Mouse (Mus musculus): ENCODE data around the gene Ropn1l. TPM values are rescaled to one million over a fixed set of nuclear protein-coding genes. Genes with fewer than 3 reads are reported as not detected.
A peak's percentile ranks its signal among the peaks of the same experiment; 100 is the strongest.

The Ropn1l gene
- total and polyA plus RNA-seq, 2 experiments = 8.0 to 12.1 TPM

DNA sequence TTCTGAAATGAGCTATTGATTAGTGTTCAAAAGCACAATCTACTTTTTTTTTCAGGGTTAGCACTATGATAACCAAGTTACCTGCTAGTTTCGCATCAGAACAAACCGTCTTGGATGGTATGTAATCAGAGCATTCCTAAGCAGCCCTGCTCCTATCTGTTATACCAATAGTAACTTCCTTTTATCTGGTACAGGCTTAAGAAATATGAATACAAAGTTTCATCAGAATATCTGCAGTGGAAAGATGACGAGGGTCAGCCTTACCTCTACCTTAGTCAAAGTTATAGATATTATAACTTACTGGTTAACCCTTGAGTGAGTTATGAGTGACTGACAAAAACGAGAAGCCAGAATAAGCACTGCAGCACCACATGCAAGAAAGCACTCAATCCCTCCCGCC, 12.8 kb upstream of the Ropn1l start:
- peaks cover 74% of the 10 kb centered on the region for H3K36me3 ChIP-seq (ENCODE audit: control insufficient read depth, insufficient read depth, low read length)
- TF ChIP-seq POLR2A (IDR thresholded peaks at IDR 0.05; ENCODE audit: extremely low read depth, insufficient read depth, low read length) = no peak
- TF ChIP-seq CTCF (IDR thresholded peaks at IDR 0.05; ENCODE audit: low read depth, low read length) = no peak

DNA sequence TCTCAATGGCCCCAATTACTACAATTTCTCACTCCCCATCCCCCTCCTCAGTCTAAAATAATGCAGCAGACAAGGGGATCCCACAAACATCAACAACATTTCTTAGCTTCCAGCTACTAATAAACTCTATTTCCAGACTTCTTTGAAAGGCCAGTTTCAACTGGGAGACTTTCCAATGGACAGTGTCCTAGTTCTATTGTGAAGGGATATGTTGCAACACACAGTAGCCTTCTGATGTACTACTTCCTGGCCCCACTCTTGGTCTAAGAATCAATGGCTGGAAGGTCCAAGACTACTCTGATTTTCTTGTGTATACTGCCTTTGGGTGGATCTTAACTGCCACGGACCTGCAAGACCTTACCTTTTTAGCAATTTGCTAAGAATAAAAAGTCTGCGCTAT, 12.3 kb upstream of the Ropn1l start:
- no peaks in the 10 kb centered on the region; the same call in 1 of the 2 replicates for H3K4me1 ChIP-seq (ENCODE audit: control insufficient read depth, insufficient read depth, low read length)
- H3K36me3 ChIP-seq (ENCODE audit: control insufficient read depth, insufficient read depth, low read length) = peaks cover 76% of the 10 kb centered on the region
- no peak overlapping the region for H3K9ac ChIP-seq (ENCODE audit: low read depth, low read length)
- H3K27ac ChIP-seq (replicated peaks; ENCODE audit: insufficient read depth, low read depth, low read length) = no peak overlapping the region
- 82% methylated on average over 2 of the region's 2 CpGs for WGBS
- no peaks in the 10 kb centered on the region for H3K27me3 ChIP-seq (ENCODE audit: control insufficient read depth, insufficient read depth, low read length)
- TF ChIP-seq CTCF (IDR thresholded peaks at IDR 0.05; ENCODE audit: low read depth, low read length) = no peak
- TF ChIP-seq POLR2A (IDR thresholded peaks at IDR 0.05; ENCODE audit: extremely low read depth, insufficient read depth, low read length) = no peak
- H3K4me3 ChIP-seq (ENCODE audit: insufficient read depth, low read depth, low read length) = no peak overlapping the region
- H3K79me2 ChIP-seq (ENCODE audit: control insufficient read depth, insufficient read depth, low read length) = no peaks in the 10 kb centered on the region; the same call in 1 of the 2 replicates
- peak; percentile 61 for DNase-seq (ENCODE audit: extremely low read depth, low read depth, low spot score)

More for the DNA sequence above, 12.8 kb upstream of the Ropn1l start:
- 88% methylated on average over 5 of the region's 5 CpGs for WGBS
- no peak for DNase-seq (ENCODE audit: extremely low read depth, low read depth, low spot score)
- H3K79me2 ChIP-seq (ENCODE audit: control insufficient read depth, insufficient read depth, low read length) = no peaks in the 10 kb centered on the region; the same call in 1 of the 2 replicates
- no peak overlapping the region; the same call in 1 of the 2 replicates for H3K27ac ChIP-seq (replicated peaks; ENCODE audit: insufficient read depth, low read depth, low read length)
- H3K27me3 ChIP-seq (ENCODE audit: control insufficient read depth, insufficient read depth, low read length) = no peaks in the 10 kb centered on the region
- H3K4me3 ChIP-seq (ENCODE audit: insufficient read depth, low read depth, low read length) = no peak overlapping the region
- H3K4me1 ChIP-seq (ENCODE audit: control insufficient read depth, insufficient read depth, low read length) = no peaks in the 10 kb centered on the region; the same call in 1 of the 2 replicates
- no peak overlapping the region for H3K9ac ChIP-seq (ENCODE audit: low read depth, low read length)

DNA sequence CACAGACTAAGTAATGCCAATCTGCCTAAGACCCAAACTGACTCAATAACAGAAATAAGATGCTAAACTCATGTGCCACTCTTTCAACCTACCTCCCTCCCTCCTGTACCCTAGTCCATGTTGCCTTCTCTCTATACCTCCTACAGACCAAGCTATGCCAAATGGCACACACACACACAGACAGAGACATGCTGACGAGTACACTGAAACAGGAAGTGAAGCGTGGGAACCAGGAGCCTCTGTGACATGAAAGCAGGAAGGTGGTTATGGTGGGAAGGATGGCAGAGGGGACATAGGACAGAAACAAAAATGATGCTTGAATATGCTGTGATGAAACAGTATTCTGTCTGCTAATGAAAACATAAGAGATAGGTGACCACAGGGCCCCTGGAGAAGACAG, 7.0 kb upstream of the Ropn1l start:
- Histone ChIP-seq H3K36me3 (ENCODE audit: control insufficient read depth, insufficient read depth, low read length) (peaks cover 70% of the 10 kb centered on the region), H3K4me1 (ENCODE audit: control insufficient read depth, insufficient read depth, low read length) (peaks cover 5% of the 10 kb centered on the region; the same call in 1 of the 2 replicates), H3K4me3 (ENCODE audit: insufficient read depth, low read depth, low read length) (no peak overlapping the region), H3K27me3 (ENCODE audit: control insufficient read depth, insufficient read depth, low read length) (no peaks in the 10 kb centered on the region), H3K9ac (ENCODE audit: low read depth, low read length) (no peak overlapping the region), H3K79me2 (ENCODE audit: control insufficient read depth, insufficient read depth, low read length) (no peaks in the 10 kb centered on the region; the same call in 1 of the 2 replicates), H3K27ac (replicated peaks; ENCODE audit: insufficient read depth, low read depth, low read length) (no peak overlapping the region)
- TF ChIP-seq CTCF (IDR thresholded peaks at IDR 0.05; ENCODE audit: low read depth, low read length) = no peak
- no peak for TF ChIP-seq POLR2A (IDR thresholded peaks at IDR 0.05; ENCODE audit: extremely low read depth, insufficient read depth, low read length)
- 70% methylated on average over 2 of the region's 2 CpGs for WGBS
- no peak for DNase-seq (ENCODE audit: extremely low read depth, low read depth, low spot score)

DNA sequence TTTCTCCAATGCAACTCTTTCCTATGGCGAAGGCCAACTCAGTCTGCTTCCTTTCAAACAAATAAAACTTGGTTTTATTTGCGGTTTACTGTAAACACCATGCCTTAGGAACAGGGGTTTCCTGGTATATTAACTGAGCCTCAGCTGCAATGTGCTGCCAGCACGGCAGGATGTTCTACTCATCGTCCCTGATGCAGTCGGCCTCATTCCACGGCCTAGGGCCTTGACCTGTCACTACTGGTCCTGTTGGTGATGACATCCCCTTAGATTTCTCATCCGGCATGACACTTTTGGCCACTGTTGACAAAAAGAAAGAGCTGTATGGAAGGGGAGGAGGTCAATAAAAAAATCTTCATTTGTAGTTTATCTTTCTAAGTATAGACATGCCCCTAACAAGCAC, 4.5 kb upstream of the Ropn1l start:
- TF ChIP-seq POLR2A (IDR thresholded peaks at IDR 0.05; ENCODE audit: extremely low read depth, insufficient read depth, low read length) (no peak), CTCF (IDR thresholded peaks at IDR 0.05; ENCODE audit: low read depth, low read length) (no peak)
- H3K27me3 ChIP-seq (ENCODE audit: control insufficient read depth, insufficient read depth, low read length) = no peaks in the 10 kb centered on the region
- H3K36me3 ChIP-seq (ENCODE audit: control insufficient read depth, insufficient read depth, low read length) = peaks cover 48% of the 10 kb centered on the region
- DNase-seq (ENCODE audit: extremely low read depth, low read depth, low spot score) = peak; percentile 37
- H3K27ac ChIP-seq (replicated peaks; ENCODE audit: insufficient read depth, low read depth, low read length) = no peak overlapping the region
- no peak overlapping the region for H3K4me3 ChIP-seq (ENCODE audit: insufficient read depth, low read depth, low read length)
- H3K79me2 ChIP-seq (ENCODE audit: control insufficient read depth, insufficient read depth, low read length) = no peaks in the 10 kb centered on the region; the same call in 1 of the 2 replicates
- no peak overlapping the region for H3K9ac ChIP-seq (ENCODE audit: low read depth, low read length)
- peaks cover 8% of the 10 kb centered on the region for H3K4me1 ChIP-seq (ENCODE audit: control insufficient read depth, insufficient read depth, low read length)
- WGBS = 35% methylated on average over 7 of the region's 7 CpGs

DNA sequence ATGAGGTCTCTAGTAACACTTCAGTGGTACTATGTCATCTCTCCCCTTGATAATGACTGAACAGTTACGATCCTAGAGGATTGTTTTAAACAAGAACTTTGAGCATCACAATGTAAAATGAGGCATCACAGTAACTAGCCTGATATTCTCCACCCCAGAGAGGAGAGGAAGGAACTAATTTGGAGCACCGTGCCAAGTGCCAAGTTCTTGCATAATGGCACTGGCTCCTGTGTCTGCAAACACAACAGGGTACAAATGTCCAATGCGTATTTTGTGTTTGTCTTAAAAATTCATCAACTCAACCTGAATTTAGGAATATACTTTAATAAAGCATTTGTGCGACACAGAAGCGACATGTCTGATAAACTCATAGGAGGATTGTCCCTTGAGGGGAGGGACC, 2.8 kb upstream of the Ropn1l start:
- H3K4me1 ChIP-seq (ENCODE audit: control insufficient read depth, insufficient read depth, low read length) = peaks cover 14% of the 10 kb centered on the region
- DNase-seq (ENCODE audit: extremely low read depth, low read depth, low spot score) = peak; percentile 89
- no peak for TF ChIP-seq CTCF (IDR thresholded peaks at IDR 0.05; ENCODE audit: low read depth, low read length)
- no peak for TF ChIP-seq POLR2A (IDR thresholded peaks at IDR 0.05; ENCODE audit: extremely low read depth, insufficient read depth, low read length)
- peaks cover 32% of the 10 kb centered on the region for H3K36me3 ChIP-seq (ENCODE audit: control insufficient read depth, insufficient read depth, low read length)
- H3K9ac ChIP-seq (ENCODE audit: low read depth, low read length) = no peak overlapping the region
- H3K27me3 ChIP-seq (ENCODE audit: control insufficient read depth, insufficient read depth, low read length) = no peaks in the 10 kb centered on the region
- no peak overlapping the region for H3K4me3 ChIP-seq (ENCODE audit: insufficient read depth, low read depth, low read length)
- no peaks in the 10 kb centered on the region; the same call in 1 of the 2 replicates for H3K79me2 ChIP-seq (ENCODE audit: control insufficient read depth, insufficient read depth, low read length)
- H3K27ac ChIP-seq (replicated peaks; ENCODE audit: insufficient read depth, low read depth, low read length) = 0 out of 2 replicates have a peak overlapping the region, but pooled peaks have one; percentile 32
- WGBS = 26% methylated on average over 5 of the region's 5 CpGs

DNA sequence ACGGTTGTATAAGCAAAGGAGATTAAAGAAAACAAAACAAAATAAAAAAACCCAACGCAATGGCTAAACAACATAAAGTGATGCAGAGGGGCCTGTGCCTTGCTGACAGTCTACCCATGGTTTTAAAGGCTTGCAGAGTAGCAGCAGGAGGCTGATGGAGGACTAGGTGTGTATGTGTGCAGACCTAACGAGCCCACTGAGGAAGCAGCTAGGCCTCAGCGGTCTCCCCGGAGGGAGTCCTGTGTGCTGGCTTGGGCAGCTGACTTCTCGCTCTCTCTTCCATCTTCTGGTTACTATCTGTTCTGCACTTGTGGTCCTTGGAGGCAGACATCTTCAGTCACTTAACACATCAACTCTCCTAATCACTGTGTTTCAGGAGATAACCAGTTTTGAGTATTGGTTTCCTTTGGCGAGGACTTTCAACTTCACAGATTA, 1.3 kb upstream of the Ropn1l start:
- WGBS = 83% methylated on average over 7 of the region's 7 CpGs
- TF ChIP-seq CTCF (IDR thresholded peaks at IDR 0.05; ENCODE audit: low read depth, low read length) (no peak), POLR2A (IDR thresholded peaks at IDR 0.05; ENCODE audit: extremely low read depth, insufficient read depth, low read length) (no peak)

More for the DNA sequence above, 1.3 kb upstream of the Ropn1l start:
- Histone ChIP-seq H3K4me1 (ENCODE audit: control insufficient read depth, insufficient read depth, low read length) (peaks cover 14% of the 10 kb centered on the region), H3K27me3 (ENCODE audit: control insufficient read depth, insufficient read depth, low read length) (no peaks in the 10 kb centered on the region), H3K36me3 (ENCODE audit: control insufficient read depth, insufficient read depth, low read length) (peaks cover 19% of the 10 kb centered on the region), H3K9ac (ENCODE audit: low read depth, low read length) (no peak overlapping the region), H3K27ac (replicated peaks; ENCODE audit: insufficient read depth, low read depth, low read length) (0 out of 2 replicates have a peak overlapping the region, but pooled peaks have one; percentile 2), H3K79me2 (ENCODE audit: control insufficient read depth, insufficient read depth, low read length) (no peaks in the 10 kb centered on the region; the same call in 1 of the 2 replicates), H3K4me3 (ENCODE audit: insufficient read depth, low read depth, low read length) (no peak overlapping the region)
- no peak for DNase-seq (ENCODE audit: extremely low read depth, low read depth, low spot score)

Data from liver, adult 2 months (tissue).